Mouse (Mus musculus) left cerebral cortex, adult 9 months (tissue): Measurements from ENCODE around the gene P2rx5.
A peak's percentile ranks its signal among the peaks of the same experiment; 100 is the strongest.

Experiments used
- DNase-seq, 2 experiments: peaks; one replicate each; pipeline ENCODE4 v3.0.0; 2022; ENCODE audit warnings: low spot score in 2 of 2

The P2rx5 gene

DNA sequence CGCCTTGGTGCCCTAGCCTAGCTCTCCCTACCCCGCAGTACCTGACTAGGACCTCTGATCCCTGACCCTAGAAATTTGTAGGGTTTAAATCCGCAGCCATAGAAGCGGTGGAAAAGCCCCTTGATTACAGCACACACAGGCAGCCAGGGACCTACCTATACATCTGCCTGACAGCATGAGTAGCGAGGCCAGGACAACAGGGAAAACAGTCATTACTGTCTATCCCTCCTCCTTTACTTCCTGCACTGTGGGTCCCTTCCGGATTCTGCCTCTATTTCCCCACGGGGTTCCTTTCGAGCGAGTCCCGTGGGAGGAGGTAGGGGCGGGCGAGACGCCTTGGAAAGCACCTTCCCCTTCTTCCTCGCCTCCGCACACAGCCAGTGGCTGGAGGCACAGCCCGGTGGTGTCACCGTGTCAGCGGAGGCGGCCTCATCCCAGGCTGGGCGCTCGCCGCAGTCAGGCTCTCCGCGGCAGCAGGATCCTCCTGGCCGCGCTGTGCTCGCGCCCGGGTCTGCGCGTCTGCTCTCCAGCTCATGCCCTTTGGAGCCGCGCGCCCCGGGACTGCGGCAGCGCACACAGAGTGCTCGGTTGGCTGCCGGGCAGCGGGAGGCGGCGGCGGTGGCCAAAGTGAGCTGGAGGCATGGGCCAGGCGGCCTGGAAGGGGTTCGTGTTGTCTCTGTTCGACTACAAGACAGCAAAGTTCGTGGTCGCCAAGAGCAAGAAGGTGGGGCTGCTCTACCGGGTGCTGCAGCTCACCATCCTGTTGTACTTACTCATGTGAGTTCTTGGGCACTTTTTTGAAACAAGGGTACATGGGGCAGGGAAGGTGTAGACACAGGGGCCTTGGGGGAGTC lies at the start of gene P2rx5:
Gene P2rx5 (plus strand): TSS at position 465 of the 854 bp plus-strand sequence.
- no peak for DNase-seq

DNA sequence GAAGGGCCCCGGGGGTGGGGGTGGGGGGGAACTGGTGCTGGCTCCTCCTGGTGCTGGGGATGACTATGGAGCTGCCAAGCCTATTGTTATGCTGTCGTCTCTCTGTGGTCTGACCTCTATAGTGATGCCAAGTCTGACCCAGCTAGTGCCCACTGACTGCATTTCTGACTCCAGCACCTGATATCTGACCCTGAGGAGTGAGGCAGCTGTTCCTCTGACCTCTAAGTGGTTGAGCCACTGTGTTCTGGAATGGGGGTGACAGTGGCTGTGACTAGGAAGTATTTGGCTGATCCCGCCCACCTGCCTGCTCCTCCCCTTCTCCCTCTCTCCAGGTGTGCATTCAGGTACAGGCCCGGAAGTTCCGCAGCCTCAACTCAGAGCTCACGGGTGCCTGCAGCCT lies 48.8 kb upstream of the P2rx5 start:
- DNase-seq = no peak

DNA sequence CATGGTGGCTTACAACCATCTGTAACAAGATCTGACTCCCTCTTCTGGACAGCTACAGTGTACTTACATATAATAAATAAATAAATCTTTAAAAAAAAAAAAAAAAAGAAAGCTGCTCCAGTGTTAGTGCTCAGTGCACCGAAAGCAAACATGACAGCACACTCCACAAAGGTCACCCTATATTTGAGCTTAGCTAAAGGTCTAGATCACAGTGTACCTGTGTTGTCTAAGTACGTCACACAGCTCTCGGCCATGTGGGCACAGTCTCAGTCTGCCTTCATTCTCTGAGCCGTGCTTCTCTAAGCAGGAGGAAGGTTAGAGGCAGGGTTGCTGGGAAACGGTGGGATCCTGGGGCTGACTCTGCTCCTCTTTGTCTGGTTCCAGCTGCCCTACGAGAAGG lies 33.7 kb upstream of the P2rx5 start:
- DNase-seq = no peak

DNA sequence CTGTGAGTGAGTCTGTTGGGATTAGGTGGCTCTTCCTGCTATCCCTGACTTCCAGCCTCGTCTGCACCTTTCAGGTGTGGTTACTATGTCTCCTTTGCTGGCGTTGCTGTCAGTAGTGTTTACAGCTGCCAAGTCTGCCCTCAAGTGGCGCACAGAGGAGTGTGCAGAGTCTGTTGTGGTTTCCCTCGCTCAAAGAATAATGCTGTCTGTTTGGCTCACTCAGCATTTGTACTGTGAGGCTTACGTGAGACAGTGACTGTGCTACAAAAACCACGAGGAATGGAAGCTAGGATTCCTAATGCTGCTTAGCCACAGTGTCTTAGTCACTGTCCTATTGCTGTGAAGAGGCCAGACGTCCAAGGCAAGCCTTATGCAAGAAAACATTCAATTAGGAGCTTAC lies 29.2 kb upstream of the P2rx5 start:
- peak in 1 of 2 experiments; percentile 44 for DNase-seq

DNA sequence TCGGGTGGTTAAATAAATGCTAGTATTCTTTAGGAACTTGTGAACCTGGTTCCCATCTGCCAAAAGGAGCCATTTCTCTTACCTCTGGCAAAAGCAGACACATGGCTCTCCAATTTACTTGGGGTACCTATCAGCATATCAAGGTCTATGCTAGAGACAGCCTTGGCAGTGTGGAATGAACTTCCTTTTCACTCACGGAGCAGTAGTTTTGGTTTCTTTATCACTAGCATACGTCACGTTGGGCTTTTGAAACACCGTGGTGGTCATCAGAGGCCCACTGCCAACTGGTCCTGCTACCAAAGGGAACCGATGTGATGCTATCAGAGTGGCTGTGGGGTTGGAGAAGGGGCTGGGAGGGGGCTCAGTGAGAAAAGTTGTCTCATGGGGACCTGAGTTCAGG lies 27.2 kb upstream of the P2rx5 start:
- no peak for DNase-seq

DNA sequence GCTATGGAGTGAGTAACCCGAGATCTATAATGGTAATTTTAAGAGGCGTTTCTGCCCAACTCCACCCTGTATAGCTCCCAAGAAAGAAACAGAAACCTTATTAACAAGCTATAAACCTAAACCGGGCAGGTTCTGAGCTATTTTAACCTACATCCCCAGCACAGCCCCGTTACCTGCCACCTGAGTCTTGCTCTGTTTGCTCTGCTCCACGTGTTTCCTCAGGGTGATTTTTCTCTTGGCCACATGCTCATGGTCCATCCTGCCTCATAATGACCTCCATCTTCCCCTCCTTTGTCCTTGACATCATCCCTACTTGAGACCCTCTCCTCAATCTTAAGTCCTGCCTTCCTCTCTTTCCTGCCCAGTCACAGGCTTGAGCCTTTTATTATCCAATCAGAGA lies 26.0 kb upstream of the P2rx5 start:
- DNase-seq = no peak

DNA sequence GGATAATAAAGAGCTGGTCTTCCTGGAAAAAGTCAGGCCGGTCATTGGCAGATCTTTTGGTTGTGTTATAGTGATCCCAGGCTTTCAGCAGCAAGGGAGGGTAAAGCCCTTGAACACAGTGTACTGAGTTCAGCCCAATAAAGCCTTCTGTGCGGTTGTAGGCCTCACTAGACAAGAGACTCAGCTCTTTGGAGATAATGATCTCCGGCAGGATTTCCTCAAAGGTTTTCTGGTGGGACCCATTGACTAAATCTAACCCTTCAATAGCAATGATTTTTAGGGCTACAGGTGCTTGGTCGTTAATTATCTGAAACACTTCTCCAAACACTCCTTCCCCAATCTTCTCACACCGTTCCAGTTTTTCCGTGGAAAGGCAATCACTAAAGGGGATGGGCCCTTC lies 23.6 kb upstream of the P2rx5 start:
- DNase-seq = no peak

DNA sequence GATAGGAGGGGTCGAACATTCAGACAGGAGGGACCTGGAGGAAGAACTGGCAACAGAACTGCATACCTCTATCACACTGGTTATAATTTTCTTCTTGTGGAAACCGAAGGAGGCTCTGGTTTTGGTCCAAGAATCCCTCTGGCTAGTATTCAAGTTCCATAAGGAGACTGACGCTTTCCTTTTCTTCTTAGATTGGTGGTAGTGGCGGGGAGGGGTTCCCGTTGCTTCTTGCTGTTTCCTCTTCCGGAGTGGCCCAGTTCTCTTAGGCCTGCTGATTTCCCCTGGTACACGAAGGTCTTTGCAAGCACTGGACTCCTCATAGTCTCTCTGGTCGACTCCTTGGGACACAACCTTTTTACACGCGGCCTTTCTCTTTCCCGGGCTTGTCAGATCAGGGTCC lies 23.1 kb upstream of the P2rx5 start:
- DNase-seq = no peak

DNA sequence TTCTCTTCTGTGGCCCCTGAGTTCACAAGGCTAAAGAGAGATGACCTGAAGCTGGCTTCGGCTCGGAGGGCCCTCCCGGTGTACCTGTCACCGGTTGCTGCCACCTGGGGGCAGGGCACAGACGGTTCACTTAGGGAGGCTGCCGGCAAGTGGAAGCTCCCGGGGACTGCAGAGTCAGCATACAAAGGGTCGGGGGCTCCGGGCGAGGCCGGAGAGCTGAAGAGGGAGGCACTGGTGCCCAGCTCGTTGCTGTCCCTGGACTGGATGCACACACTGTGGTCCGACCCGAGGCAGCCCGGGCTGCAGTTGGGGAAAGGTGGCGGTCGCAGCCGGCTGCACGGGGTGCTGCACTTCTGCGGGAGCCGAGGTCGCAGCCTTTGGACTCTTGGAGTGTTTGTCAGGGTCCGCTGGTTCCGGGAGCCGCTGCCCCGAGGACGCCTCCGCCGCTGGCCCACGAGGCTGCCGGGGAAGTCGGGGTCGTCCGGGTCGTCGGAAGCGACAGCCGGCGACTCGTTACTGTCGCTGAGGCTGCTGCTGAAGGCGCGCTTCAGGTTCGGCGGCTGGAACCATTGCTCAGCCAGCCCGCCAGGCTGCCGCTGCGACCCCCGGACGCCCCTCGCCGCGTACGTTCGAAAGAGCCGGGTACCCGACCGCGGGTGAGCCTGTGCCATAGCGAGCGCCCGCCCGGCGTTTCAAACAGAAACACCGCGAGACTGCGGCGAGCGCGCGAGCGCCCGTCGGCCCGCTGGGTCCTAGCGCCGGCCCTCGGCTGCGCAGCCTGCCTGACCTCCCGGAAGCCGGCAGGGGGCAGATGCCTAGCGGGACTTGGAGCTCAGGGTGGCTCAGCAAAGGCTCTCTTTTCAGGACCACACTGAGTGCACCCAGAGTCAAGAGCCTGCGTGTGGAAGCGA lies 22.4 kb upstream of the P2rx5 start, which contains the start of gene Haspin:
Gene Haspin (minus strand): TSS at position 704 of the 911 bp plus-strand sequence.
- DNase-seq = peak; percentile 36 to 87

DNA sequence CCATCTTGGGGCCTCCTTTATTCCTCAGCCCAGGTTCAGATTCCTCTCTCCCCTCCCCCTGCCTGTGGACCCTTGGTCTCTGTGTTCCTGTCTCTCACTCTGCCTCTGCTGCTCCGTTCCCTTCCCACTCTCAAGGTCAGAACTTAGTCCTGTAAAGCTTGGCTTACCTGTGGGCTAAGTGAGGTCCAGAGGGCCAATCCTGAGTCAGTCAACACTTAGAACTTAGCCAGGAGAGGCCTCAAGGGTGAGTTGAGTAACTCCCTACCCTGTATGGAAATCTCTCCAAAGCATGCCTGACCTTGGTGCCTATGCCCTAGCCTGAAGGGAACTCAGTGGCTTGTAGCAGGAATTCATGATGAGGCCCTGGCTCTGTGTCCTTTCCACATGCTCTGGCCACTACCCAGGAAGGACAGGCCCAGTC lies 15.9 kb upstream of the P2rx5 start:
- no peak for DNase-seq

DNA sequence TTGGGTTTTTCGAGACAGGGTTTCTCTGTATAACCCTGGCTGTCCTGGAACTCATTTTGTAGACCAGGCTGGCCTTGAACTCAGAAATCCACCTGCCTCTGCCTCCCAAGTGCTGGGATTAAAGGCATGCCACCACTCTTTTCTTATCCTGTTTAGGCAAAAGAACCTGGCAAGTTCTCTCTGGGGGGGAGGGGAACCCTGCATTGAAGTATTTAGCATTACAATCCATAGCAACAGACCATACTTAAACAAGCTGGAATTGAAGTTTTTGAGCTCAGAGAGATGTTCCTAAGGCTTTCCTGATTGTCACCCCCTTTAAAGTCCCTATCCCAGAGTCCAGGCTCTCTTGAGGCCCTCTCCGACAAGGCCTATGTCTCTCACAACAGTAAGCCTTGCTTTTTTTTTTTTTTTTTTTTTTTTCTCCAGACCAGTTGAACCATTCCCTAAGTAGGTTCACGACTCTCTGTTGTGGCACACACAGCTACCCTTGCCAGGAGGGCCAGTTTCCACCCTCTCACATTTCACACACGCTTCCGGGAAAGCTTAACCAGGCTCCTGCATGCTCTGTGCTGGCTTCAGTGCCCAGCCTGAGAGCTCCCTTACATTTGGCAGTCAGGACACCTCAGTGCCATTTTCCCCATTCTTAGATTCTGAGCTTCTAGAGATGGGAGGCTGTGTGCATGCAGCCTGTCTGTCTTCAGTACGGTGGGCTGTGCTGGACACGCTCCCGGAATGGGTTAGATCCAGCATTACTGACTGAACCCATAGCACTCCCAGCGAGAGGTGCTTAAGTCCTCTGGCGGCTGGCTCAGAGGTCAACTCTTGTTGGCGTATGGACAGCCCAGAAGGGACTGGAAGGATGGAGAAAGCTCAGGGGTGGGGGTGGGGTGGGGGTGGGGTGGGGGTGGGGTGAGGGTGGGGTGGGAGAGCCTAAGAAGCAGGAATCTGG lies 13.9 kb upstream of the P2rx5 start:
- no peak for DNase-seq

DNA sequence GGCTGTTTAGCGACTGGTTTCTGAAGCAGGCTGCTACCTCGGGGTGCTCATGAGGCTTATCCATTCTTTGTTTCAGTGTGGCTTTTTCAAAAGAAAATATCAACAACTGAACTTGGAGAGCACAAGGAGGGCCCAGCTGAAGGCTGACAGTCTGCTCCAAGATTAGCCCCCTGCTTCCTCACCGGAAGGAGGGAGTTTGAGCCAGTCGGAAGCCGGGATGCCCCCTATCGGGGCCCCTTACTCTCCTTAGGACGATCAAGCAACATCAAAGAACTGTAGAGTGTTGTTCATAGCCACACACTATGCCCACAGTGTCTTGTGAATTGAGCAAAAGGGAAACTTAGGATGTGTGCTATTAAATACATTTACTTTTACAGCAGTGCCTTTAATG lies 13.3 kb upstream of the P2rx5 start:
- DNase-seq = no peak

DNA sequence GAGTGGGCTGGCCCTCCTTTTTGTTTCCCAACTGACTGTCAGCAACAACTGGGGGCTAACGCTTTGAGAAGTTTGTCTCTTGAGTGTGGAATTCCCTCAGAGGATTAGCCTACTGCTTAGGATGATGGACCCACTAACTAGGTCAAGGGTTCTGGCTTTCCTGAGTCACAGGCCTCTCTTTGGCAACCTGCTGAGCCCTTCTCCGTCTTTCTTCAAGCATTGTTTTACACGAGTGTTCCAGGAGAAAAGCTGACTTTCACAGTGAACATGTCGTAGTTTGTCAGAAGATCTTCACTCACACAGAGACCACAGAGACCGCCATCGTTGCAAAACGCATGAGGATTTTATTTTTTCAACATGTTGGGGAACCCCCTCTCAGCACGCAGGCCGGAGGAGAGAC lies 12.0 kb upstream of the P2rx5 start:
- no peak for DNase-seq

DNA sequence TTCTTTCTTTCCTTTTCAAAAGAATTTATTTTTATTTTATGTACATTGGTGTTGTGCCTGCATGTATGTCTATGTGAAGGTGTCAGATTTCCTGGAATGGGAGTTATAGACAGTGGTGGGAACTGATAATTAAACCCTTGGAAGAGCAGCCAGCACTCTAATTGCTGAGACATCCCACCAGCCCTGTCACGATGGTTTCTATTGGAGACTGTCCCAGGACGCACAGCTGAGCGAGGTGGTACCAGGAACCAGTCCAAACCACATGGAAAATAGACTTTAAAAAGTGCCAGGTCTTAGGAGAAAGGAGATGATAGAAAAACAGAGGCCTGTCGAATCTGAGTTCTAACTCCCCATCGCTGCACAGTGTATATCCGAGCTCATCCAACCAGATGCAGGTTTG lies 5.2 kb upstream of the P2rx5 start:
- no peak for DNase-seq

DNA sequence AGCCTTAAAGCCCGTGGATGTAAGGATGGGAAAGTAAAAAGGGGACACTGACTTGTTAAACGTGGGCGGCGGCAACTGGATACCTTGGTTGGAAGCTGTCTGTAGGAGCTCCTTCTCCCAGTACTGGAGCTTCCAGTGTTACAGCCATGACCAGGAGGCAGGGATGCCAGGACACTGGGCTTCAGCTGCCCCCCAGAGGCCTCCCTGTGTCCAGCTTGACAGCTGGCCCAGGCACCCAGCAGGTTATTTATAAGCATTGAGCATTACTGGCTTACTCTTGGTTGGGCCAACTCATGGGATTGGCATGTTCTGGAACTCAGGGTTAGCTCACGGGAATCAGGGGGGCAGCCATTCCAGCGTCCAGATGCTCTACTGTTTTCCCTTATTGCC lies 585 bp downstream of the P2rx5 start:
- no peak for DNase-seq

DNA sequence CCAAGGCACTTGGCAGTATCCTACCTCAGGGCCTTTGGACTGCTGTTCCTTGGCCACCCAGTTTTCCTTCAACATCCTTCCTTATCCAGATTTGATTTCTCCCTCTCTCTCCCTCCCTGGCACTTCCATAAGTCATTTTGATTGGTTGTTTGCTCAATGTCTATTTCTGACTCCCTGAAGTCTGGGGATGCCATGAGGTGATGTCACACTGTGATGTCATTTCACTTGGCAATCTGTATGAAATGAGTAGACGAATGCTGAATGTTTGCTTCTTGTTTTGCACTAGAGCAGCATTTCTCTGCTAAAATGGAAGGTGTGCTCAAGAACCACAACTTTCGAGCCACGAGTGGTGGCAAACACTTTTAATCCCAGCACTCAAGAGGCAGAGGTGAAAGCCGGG lies 1.4 kb downstream of the P2rx5 start:
- DNase-seq = no peak

DNA sequence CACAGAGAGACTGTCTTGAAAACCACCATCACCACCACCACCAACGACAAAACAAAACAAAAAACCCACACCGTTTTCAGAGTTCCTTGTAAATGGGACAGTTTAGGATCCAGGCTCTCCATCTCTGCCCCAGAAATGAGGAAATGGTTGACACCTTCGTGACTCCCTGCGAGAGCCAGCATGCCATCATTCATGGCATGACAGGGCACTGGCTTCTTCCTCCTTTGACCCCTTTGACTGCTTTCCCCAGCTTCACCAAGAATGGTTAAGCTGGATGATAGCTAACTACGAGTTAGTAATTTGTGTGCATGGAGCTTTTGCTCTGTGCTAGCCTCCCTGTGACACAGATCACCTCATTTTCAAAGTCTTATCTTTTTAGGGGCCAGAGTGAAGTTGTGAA lies 2.1 kb downstream of the P2rx5 start:
- no peak for DNase-seq

DNA sequence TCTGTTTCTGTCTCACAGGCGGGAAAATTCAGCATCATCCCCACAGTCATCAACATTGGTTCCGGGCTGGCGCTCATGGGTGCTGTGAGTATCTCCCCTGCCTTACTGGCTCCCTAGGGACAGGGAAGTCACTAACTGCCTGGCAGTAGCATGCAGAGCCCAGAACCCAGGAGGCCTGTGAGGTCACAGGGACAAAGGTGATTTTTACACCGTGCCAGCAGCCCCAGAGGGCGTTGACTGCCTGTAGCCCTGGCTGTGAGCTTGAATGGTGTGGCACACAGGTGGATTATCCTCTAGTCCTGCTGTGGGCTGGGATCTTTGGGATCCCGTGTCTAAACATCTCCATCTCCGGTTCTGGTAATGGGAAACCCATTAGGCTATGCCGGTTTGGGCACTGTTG lies 7.8 kb downstream of the P2rx5 start:
- DNase-seq = no peak

DNA sequence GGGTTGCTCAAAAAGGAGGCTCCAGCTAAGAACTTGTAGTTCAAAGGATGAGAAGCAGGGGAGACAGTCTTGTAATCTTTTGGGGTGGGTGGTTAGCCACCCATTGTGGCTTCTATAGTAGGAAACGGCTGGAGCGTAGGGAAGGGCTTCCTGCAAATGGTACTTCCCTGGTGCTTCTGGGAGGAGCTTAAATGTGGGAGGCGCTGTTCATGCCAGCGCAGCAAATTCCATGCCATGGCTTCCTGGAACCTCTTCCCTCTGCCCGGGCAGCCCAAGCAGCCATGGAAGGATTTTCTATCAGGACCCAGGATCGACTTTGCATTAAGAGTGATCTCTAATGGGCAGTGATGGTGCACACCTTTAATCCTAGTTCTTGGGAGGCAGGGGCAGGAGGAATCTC lies 8.4 kb downstream of the P2rx5 start:
- no peak for DNase-seq

DNA sequence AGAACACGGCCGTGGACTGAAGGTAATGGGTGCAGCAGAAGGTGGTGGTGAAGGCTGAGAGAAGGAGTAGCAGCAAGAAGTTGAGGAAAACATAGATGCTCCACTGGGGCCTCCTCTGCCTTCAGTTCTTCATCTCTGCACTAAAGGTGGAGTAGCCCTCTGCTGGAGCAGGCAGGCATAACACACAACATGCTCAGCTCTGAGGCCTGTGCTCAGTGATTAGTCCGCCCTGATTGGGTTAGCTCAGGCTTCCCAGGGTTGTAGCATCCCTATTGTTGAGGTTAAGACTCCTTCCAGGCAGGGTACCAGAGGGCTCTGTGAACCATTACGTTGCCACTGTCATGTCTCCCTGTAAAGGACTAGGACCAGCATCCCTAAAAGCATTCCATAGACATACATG lies 9.0 kb downstream of the P2rx5 start:
- DNase-seq = peak in 1 of 2 experiments; percentile 75

DNA sequence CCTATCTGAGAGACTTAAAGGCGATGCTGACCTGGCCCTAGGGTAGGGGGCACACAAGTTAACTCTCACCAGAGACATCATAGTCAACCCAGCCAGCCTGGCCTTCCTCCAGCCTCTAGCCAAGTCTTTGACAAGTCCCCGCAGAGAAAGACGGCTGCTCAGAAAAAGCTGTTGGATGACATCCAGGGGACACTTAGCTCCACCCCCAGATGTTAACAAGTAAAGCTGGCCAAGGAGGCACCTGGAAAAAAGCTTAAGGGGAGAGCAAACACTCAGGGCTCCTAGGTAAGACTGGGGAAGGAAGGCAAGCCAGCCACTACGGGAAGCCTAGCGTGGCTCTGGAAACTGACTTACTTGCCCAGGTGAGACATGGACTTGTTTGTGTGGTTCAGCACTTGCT lies 12.0 kb downstream of the P2rx5 start:
- DNase-seq = no peak

DNA sequence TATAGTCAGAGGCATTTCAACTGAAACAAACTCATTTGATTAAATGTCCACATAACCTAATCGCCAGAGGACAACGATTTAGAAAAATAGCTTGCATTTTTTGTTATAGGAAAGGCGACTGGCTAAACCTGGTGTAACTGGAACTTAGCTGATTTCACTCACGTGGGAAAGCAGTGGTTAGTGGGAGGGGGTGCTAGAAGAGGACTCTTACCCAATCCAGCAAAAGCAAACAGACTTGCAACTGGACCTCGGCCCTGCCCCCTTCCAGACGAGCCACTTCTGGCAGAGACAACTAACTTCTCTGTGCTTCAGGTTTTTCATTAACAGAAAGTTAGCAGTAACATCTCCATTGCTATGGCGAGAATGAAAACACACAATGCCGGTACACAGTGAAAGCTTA lies 15.4 kb downstream of the P2rx5 start:
- DNase-seq = no peak
